Mouse (Mus musculus): ENCODE measurements around the gene Tuba1b. TPM values are rescaled to one million over a fixed set of nuclear protein-coding genes. Genes with fewer than 3 reads are reported as not detected.

The Tuba1b gene
- polyA plus RNA-seq, 1 experiment from 2014 or later = 1,504 TPM

DNA sequence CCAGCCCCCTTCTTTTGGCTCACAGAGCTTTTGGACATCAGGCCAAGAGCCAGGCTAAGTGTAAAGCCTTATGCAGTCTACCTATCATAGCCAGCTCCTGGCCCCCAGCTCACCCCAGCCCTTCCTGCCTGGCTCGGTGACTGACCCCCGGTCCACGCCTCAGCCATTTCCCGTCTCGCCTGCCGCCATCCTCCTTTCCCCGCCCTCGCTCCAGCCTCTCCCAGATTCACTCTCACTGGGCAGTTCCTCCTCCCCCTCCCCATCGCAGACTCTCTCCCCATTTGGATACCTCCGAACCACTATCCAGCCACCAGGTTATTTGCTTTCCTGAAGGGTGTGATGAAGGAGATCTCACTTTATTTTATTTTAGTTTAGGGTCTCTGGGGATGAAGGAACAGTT is 36.9 kb downstream of the Tuba1b start:
- peaks cover 33% of the 10 kb centered on the region for H3K4me1 ChIP-seq (ENCODE audit: control insufficient read depth, insufficient read depth, low read length)
- ATAC-seq (replicated peaks; ENCODE audit: extremely low read depth, insufficient read depth, low FRiP score) = 0 out of 2 replicates have a peak, but pooled peaks have one; percentile 20
- H3K9me3 ChIP-seq (replicated peaks; ENCODE audit: control insufficient read depth, low read length) = no peaks in the 10 kb centered on the region
- H3K9ac ChIP-seq (ENCODE audit: low read length) = no peak overlapping the region
- peaks cover 65% of the 10 kb centered on the region for H3K27me3 ChIP-seq (ENCODE audit: control insufficient read depth, insufficient read depth, low read length)
- 12% methylated on average over 10 of the region's 10 CpGs for WGBS
- peak overlapping the region; percentile 41 for H3K4me3 ChIP-seq (ENCODE audit: low read length)
- no peaks in the 10 kb centered on the region for H3K36me3 ChIP-seq (ENCODE audit: control insufficient read depth, insufficient read depth)
- no peak overlapping the region for H3K27ac ChIP-seq (ENCODE audit: low read length)
- peak overlapping the region; percentile 60 for H3K4me2 ChIP-seq (ENCODE audit: low read depth, low read length)

DNA sequence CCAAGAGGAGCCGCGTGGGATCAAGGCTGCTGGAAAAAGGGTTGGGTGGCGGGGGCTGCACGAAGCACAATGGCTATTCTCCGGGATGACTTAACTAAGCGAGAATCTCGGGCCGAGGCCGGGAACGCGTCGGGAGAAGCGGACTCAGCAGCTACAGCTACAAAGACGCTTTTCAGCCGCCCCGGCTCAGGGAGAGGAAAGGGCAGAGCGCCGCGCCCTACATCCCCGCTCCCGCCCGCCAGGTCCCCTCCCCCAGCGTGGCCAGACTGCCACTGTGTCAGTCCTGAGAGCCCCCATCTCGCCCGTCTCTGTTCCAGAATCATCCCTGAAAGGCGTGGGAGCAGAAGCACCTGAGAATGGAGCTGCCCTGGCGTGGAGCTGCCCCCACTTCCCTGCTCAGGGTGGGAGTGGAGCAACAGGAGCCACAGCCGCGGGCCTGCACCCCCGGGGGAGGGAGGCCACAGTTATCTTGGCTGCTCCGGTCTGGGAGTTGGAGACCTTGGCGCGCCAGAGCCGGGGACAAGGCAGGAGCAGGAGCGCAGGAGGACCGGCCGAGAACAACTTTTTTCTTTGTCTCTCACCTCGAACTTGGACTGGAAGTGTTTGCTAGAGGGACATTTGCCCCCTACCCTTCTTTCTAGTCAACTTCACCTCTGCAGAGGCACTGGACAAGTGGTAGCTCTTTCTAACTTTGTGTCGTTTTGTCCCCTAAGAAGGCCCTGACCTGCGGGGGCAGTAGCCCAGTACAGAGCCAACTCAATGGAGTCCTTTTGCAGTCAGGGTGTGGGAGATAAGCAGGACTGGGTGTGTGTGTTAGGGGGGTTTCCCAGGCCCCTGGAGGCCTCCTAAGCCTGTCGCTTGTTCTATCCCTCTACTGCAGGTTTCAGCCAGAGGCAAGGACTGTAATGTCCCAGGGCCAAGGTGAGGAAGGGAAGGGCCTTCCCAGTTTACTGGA is 38.5 kb downstream of the Tuba1b start:
- 5% methylated on average over 41 of the region's 41 CpGs for WGBS
- H3K4me3 ChIP-seq (ENCODE audit: low read length) = peak overlapping the region; percentile 50
- peaks cover 65% of the 10 kb centered on the region for H3K27me3 ChIP-seq (ENCODE audit: control insufficient read depth, insufficient read depth, low read length)
- H3K4me1 ChIP-seq (ENCODE audit: control insufficient read depth, insufficient read depth, low read length) = peaks cover 33% of the 10 kb centered on the region
- H3K36me3 ChIP-seq (ENCODE audit: control insufficient read depth, insufficient read depth) = no peaks in the 10 kb centered on the region
- peak overlapping the region; percentile 37; the same call in 1 of the 2 replicates for H3K27ac ChIP-seq (ENCODE audit: low read length)
- ATAC-seq (replicated peaks; ENCODE audit: extremely low read depth, insufficient read depth, low FRiP score) = 0 out of 2 replicates have a peak, but pooled peaks have one; percentile 5
- H3K9me3 ChIP-seq (replicated peaks; ENCODE audit: control insufficient read depth, low read length) = no peaks in the 10 kb centered on the region
- H3K9ac ChIP-seq (ENCODE audit: low read length) = peak overlapping the region; percentile 70
- H3K4me2 ChIP-seq (ENCODE audit: low read depth, low read length) = peak overlapping the region; percentile 99

GRCm38 (mm10) chr15:98894746-98895634 is 39.4 kb downstream of the Tuba1b start:
- Histone ChIP-seq H3K9ac (ENCODE audit: low read length) (peak overlapping the region; percentile 70), H3K4me1 (ENCODE audit: control insufficient read depth, insufficient read depth, low read length) (peaks cover 33% of the 10 kb centered on the region)
- ATAC-seq (replicated peaks; ENCODE audit: extremely low read depth, insufficient read depth, low FRiP score) = no peak

GRCm38 (mm10) chr15:98893940-98894745 is 40.2 kb downstream of the Tuba1b start, which contains the start of gene Rhebl1:
Gene Rhebl1, minus strand, starts transcription at chr15:98894540.
- WGBS = under 1% methylated on average over 77 of the region's 77 CpGs
- Histone ChIP-seq H3K27ac (ENCODE audit: low read length) (no peak within 1 kb of the TSS), H3K9ac (ENCODE audit: low read length) (peak within 1 kb of the TSS; percentile 70), H3K9me3 (replicated peaks; ENCODE audit: control insufficient read depth, low read length) (no peaks in the 10 kb centered on the region), H3K4me2 (ENCODE audit: low read depth, low read length) (peak within 1 kb of the TSS; percentile 99), H3K4me1 (ENCODE audit: control insufficient read depth, insufficient read depth, low read length) (peaks cover 33% of the 10 kb centered on the region), H3K4me3 (ENCODE audit: low read length) (peak within 1 kb of the TSS; percentile 66), H3K27me3 (ENCODE audit: control insufficient read depth, insufficient read depth, low read length) (peaks cover 58% of the 10 kb centered on the region), H3K36me3 (ENCODE audit: control insufficient read depth, insufficient read depth) (no peaks in the 10 kb centered on the region)
- 0 out of 2 replicates have a peak, but pooled peaks have one; percentile 12 for ATAC-seq (replicated peaks; ENCODE audit: extremely low read depth, insufficient read depth, low FRiP score)

More at GRCm38 (mm10) chr15:98894746-98895634, 39.4 kb downstream of the Tuba1b start:
- Histone ChIP-seq H3K4me2 (ENCODE audit: low read depth, low read length) (peak overlapping the region; percentile 99), H3K27me3 (ENCODE audit: control insufficient read depth, insufficient read depth, low read length) (peaks cover 61% of the 10 kb centered on the region), H3K4me3 (ENCODE audit: low read length) (peak overlapping the region; percentile 66), H3K9me3 (replicated peaks; ENCODE audit: control insufficient read depth, low read length) (no peaks in the 10 kb centered on the region), H3K36me3 (ENCODE audit: control insufficient read depth, insufficient read depth) (no peaks in the 10 kb centered on the region), H3K27ac (ENCODE audit: low read length) (no peak overlapping the region)
- 9% methylated on average over 38 of the region's 38 CpGs for WGBS

DNA sequence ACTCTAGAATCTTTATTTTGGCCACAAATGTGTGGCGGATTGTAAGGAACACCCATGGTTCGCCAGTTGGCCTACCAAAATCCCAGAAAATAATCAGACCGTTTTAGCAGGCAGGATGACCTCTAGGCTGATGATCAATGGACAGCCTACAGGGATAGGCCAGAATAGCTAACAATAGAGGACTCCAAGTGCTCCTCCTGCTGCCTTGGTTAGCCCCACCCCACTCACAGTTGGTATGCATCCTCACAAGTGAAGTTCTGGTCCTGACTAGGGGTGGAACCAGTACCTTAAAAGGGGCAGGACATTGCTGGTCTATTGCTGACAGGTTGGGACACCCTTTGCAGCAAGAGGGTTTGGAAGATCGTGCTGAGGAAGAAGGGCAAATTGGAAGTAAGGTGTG is 41.3 kb downstream of the Tuba1b start:
- no peaks in the 10 kb centered on the region for H3K36me3 ChIP-seq (ENCODE audit: control insufficient read depth, insufficient read depth)
- H3K27me3 ChIP-seq (ENCODE audit: control insufficient read depth, insufficient read depth, low read length) = peaks cover 48% of the 10 kb centered on the region
- H3K27ac ChIP-seq (ENCODE audit: low read length) = no peak overlapping the region
- WGBS = 72% methylated on average over 4 of the region's 4 CpGs
- H3K9ac ChIP-seq (ENCODE audit: low read length) = no peak overlapping the region
- no peak overlapping the region for H3K4me2 ChIP-seq (ENCODE audit: low read depth, low read length)
- H3K4me1 ChIP-seq (ENCODE audit: control insufficient read depth, insufficient read depth, low read length) = peaks cover 31% of the 10 kb centered on the region
- H3K4me3 ChIP-seq (ENCODE audit: low read length) = no peak overlapping the region
- no peaks in the 10 kb centered on the region for H3K9me3 ChIP-seq (replicated peaks; ENCODE audit: control insufficient read depth, low read length)
- ATAC-seq (replicated peaks; ENCODE audit: extremely low read depth, insufficient read depth, low FRiP score) = no peak

GRCm38 (mm10) chr15:98891907-98892606 is 42.3 kb downstream of the Tuba1b start:
- peak; percentile 24; the same call in 1 of the 2 replicates for ATAC-seq (replicated peaks; ENCODE audit: extremely low read depth, insufficient read depth, low FRiP score)
- no peak overlapping the region for H3K4me2 ChIP-seq (ENCODE audit: low read depth, low read length)

DNA sequence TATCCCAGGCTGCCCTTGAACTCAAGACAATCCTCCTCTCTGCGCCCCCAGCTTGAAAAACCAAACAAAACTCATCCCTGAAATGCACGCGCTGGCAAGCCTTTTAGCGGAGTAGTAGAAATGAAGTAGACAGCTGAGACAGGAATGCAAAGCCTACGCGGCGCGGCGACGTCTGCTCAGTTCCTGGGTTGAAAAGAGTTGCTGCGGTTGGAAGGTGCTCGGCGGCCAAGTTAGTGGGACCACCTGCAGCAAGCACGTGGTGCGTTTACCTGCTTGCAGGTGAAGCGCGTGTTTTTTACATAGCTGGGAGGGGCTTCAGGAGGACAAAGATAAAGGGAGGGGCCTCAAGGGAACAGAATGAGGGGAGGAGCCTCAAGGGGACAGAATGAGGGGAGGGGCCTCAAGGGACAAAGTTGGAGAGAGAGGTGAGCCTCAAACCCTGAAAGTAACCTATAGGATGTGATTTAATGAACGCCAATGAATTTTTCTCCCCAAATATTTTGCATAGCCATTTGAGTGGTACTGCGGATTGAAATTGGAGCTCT is 43.1 kb downstream of the Tuba1b start:
- H3K4me2 ChIP-seq (ENCODE audit: low read depth, low read length) = peak overlapping the region; percentile 39
- H3K4me3 ChIP-seq (ENCODE audit: low read length) = peak overlapping the region; percentile 15; the same call in 1 of the 2 replicates
- no peaks in the 10 kb centered on the region for H3K36me3 ChIP-seq (ENCODE audit: control insufficient read depth, insufficient read depth)
- H3K9me3 ChIP-seq (replicated peaks; ENCODE audit: control insufficient read depth, low read length) = no peaks in the 10 kb centered on the region
- H3K9ac ChIP-seq (ENCODE audit: low read length) = no peak overlapping the region
- H3K4me1 ChIP-seq (ENCODE audit: control insufficient read depth, insufficient read depth, low read length) = peaks cover 18% of the 10 kb centered on the region
- no peak overlapping the region for H3K27ac ChIP-seq (ENCODE audit: low read length)
- 16% methylated on average over 19 of the region's 19 CpGs for WGBS
- no peak for ATAC-seq (replicated peaks; ENCODE audit: extremely low read depth, insufficient read depth, low FRiP score)
- peaks cover 31% of the 10 kb centered on the region for H3K27me3 ChIP-seq (ENCODE audit: control insufficient read depth, insufficient read depth, low read length)

More at GRCm38 (mm10) chr15:98891907-98892606, 42.3 kb downstream of the Tuba1b start:
- Histone ChIP-seq H3K27me3 (ENCODE audit: control insufficient read depth, insufficient read depth, low read length) (peaks cover 39% of the 10 kb centered on the region), H3K4me3 (ENCODE audit: low read length) (no peak overlapping the region), H3K36me3 (ENCODE audit: control insufficient read depth, insufficient read depth) (no peaks in the 10 kb centered on the region), H3K9ac (ENCODE audit: low read length) (no peak overlapping the region), H3K4me1 (ENCODE audit: control insufficient read depth, insufficient read depth, low read length) (peaks cover 21% of the 10 kb centered on the region), H3K9me3 (replicated peaks; ENCODE audit: control insufficient read depth, low read length) (no peaks in the 10 kb centered on the region), H3K27ac (ENCODE audit: low read length) (no peak overlapping the region)
- WGBS = 28% methylated on average over 6 of the region's 6 CpGs

All from heart, embryonic 16.5 days (tissue).